Mouse (Mus musculus): ENCODE data around the gene Mff.

- TF ChIP-seq CTCF (IDR thresholded peaks at IDR 0.05; ENCODE audit: low read depth, low read length) (no peak), POLR2A (IDR thresholded peaks at IDR 0.05; ENCODE audit: insufficient read depth, low read length) (no peak), EP300 (IDR thresholded peaks at IDR 0.05; ENCODE audit: insufficient read depth, low read depth, low read length) (no peak)
Measured at GRCm38 (mm10) chr1:82797088-82797487, 72.4 kb downstream of the Mff start.

All from ES-Bruce4 (cell line).